Mouse (Mus musculus) G1E (cell line): Measurements from ENCODE around the gene Mex3d.
A peak's percentile ranks its signal among the peaks of the same experiment; 100 is the strongest.

Experiments used
- CTCF ChIP-seq: IDR thresholded peaks from 2 replicates; pipeline ENCODE4 v1.5.1; 2012; ENCODE audit warnings: low read depth, low read length, inconsistent platforms, mixed read lengths
- GATA1 ChIP-seq: IDR thresholded peaks from 2 replicates; pipeline ENCODE4 v1.6.1; 2012; ENCODE audit warnings: borderline replicate concordance, low read length, inconsistent platforms, mixed read lengths
- TAL1 ChIP-seq: conservative IDR thresholded peaks from 2 replicates; pipeline ENCODE4 v1.6.1; 2012; ENCODE audit warnings: low read depth, low read length, inconsistent platforms, mixed read lengths

DNA sequence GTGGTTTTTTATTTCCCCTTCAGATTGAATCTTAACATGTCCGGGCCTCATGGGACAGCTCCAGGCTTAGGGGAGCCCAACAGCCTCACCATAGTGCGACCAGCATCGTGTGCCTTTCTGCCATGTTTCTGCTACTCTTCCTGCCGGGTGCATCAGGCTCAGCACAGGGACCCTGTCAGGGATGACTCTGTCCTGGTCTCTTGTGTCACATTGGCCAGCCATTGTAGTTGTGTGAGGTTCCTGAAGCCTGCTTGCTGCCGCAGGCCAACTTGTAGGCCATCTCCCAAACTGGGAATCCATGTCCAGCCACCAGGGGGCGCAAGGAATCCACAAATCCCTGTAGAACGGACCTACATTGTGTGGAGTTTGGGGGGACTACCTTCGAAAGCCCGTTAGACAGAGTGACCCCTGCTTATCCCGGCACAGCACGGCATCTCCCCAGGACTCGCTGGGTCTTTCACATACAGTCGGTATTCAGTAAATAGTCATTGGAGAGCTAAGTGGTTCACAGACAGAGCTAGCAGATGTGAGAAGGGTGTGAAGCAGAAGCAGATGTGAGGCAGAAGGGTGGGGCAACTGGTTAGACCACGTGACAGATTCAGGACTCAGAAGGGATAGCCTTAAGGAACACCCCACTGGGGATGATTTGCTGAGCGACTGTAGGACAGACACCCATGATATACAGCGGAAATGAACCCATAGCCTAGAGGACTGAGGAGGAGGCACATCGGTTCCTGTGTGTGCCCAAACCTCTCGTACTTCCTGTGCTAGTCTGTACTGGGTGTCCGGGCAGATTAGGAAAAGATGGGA, 47.3 kb downstream of the Mex3d start:
- TF ChIP-seq CTCF = peak; percentile 86
- no peak for TF ChIP-seq GATA1
- no peak for TF ChIP-seq TAL1
